Mouse (Mus musculus) lung, embryonic 14.5 days (tissue): ENCODE results near the gene Svopl. TPM values are rescaled to one million over a fixed set of nuclear protein-coding genes. Genes with fewer than 3 reads are reported as not detected.

Experiments used
- ATAC-seq: fragments of 200-750 bp; cut with Nextera tagmentation; 2 replicates; pipeline ENCODE4 v1.8.0; 2017; ENCODE audit warnings: mild to moderate bottlenecking, moderate TSS enrichment, moderate library complexity; ENCODE audit not compliant: insufficient read depth
- DNase-seq: peaks from one replicate; pipeline ENCODE4 v3.0.0-alpha.2; 2015
- H3K27ac ChIP-seq: fragments of 300-500 bp; sonication (generic); 2 replicates; pipeline ENCODE4 v1.5.1; 2014; ENCODE audit warnings: low read depth, mild to moderate bottlenecking, moderate library complexity
- H3K27me3 ChIP-seq: fragments of 300-500 bp; sonication (generic); 2 replicates; pipeline ENCODE4 v1.6.1; 2014; ENCODE audit warnings: low read length, control low read depth; ENCODE audit not compliant: insufficient read depth
- H3K36me3 ChIP-seq: fragments of 300-500 bp; sonication (generic); 2 replicates; pipeline ENCODE4 v1.6.1; 2014; ENCODE audit warnings: control low read depth; ENCODE audit not compliant: insufficient read depth
- H3K4me1 ChIP-seq: fragments of 300-500 bp; sonication (generic); 2 replicates; pipeline ENCODE4 v1.6.1; 2014; ENCODE audit warnings: antibody characterized with exemption, control low read depth; ENCODE audit not compliant: insufficient read depth
- H3K4me2 ChIP-seq: fragments of 300-500 bp; sonication (generic); 2 replicates; pipeline ENCODE4 v1.6.1; 2014; ENCODE audit warnings: mild to moderate bottlenecking
- H3K4me3 ChIP-seq: fragments of 300-500 bp; sonication (generic); 2 replicates; pipeline ENCODE4 v1.5.1; 2014; ENCODE audit warnings: low read depth, low read length
- H3K9ac ChIP-seq: fragments of 300-500 bp; sonication (generic); 2 replicates; pipeline ENCODE4 v1.6.1; 2014
- H3K9me3 ChIP-seq: fragments of 300-500 bp; sonication (generic); 2 replicates; pipeline ENCODE4 v1.6.1; 2016; ENCODE audit warnings: low read depth, low read length, control low read depth
- CTCF ChIP-seq: IDR thresholded peaks from 2 replicates; pipeline ENCODE4 v1.5.1; 2016; ENCODE audit warnings: antibody characterized with exemption, low read depth
- WGBS: fragments of 180-500 bp; shearing (Covaris S2); extraction: QIAGEN DNeasy Blood & Tissue Kit; methylation state at CpG from one replicate; pipeline ENCODE4 v1.1.7; 2014; 5-methylcytosine and 5-hydroxymethylcytosine counted together
- polyA plus RNA-seq: library from polyadenylated mRNA; unstranded; fragments of >200 nt; fragmentation: Nextera tagmentation; extraction: Ambion mirVana; gene quantifications from 2 replicates; pipeline ENCODE4 v1.2.1, GENCODE M21; 2014

Gene Svopl
- polyA plus RNA-seq: 0.43 and 0.80 TPM in 2 replicates

DNA sequence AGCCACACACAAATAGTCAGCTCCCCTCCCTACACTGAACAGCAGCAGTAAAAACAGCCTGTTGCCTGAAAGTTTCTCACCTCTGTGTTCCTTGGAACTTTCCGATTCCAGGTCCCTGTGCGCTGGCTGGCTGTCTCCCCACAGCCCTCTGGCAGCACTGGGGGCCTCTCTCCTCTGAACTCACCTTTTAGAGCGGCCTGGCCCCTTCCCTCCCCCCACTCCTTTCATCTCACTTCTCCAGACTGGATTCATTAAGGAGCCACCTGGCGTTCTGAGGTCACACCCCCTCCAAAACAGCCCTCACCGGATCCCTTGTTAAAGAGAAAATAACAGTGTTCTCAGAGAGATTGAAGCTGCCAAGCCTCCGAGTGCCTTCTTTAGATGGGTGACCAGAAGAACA is at the start of gene Svopl:
Svopl (minus strand) TSS at position 159 of the 400 bp plus-strand sequence.
- H3K4me3 ChIP-seq: no peak within 1 kb of the TSS
- WGBS: 23% methylated on average over 6 of the region's 6 CpGs
- H3K36me3 ChIP-seq: no peaks in the 10 kb centered on the region
- no peaks in the 10 kb centered on the region for H3K9me3 ChIP-seq
- DNase-seq (no peak), ATAC-seq (no peak)
- no peak within 1 kb of the TSS for H3K4me2 ChIP-seq
- H3K9ac ChIP-seq: no peak within 1 kb of the TSS
- no peak for TF ChIP-seq CTCF
- H3K4me1 ChIP-seq: 0 out of 2 replicates have a peak, but pooled peaks cover 4% of the 10 kb centered on the region
- H3K27me3 ChIP-seq: no peaks in the 10 kb centered on the region
- H3K27ac ChIP-seq: no peak within 1 kb of the TSS

DNA sequence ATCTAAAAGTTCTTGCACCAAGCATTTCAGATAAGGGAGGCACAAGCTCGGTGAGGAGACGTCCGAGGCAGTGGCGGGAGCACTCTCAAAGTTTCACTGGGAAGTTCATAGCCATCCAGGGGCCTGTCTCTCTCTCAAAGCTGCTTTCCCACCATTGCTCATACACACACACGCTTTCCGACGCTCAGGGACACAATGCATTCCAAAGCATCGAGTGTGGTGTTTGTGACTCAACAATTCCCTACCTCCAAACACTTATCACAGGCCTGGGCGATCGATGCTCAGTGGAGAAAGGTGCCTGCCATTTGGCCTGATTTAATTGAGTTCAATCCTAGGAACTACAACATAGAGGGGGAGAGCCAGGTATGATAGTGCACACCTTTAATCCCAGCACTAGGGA is 47.9 kb upstream of the Svopl start:
- ATAC-seq (no peak), DNase-seq (no peak)
- Histone ChIP-seq H3K4me1 (no peaks in the 10 kb centered on the region), H3K9me3 (no peaks in the 10 kb centered on the region), H3K4me3 (no peak overlapping the region), H3K27me3 (no peaks in the 10 kb centered on the region), H3K27ac (no peak overlapping the region), H3K9ac (no peak overlapping the region), H3K4me2 (no peak overlapping the region), H3K36me3 (no peaks in the 10 kb centered on the region)
- 78% methylated on average over 10 of the region's 10 CpGs for WGBS
- TF ChIP-seq CTCF: no peak

DNA sequence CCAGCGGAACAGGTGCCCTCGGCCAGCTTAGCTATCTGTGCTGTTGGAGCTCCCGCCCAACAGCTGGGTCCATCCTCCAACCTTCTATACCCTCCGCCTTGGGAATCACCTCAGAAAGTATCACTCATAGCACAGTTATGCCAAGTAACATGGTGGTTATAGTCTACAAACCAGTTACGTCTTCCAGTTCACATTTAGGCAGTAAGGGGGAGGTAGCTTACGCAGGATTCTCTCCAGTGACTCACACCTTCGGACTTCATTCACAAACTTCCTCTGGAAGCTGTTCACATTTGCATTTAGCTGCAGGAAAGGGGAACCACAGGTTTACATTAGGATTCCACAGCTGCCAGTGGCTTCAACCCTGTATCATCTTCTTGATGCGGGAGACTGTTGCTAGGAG is 45.7 kb upstream of the Svopl start:
- WGBS: 93% methylated on average over 8 of the region's 8 CpGs
- ATAC-seq: no peak
- H3K27me3 ChIP-seq: no peaks in the 10 kb centered on the region
- no peaks in the 10 kb centered on the region for H3K9me3 ChIP-seq
- no peaks in the 10 kb centered on the region for H3K4me1 ChIP-seq
- H3K9ac ChIP-seq: no peak overlapping the region
- H3K4me3 ChIP-seq: no peak overlapping the region
- H3K27ac ChIP-seq: no peak overlapping the region
- no peak for TF ChIP-seq CTCF
- no peak overlapping the region for H3K4me2 ChIP-seq
- DNase-seq: no peak
- H3K36me3 ChIP-seq: no peaks in the 10 kb centered on the region

DNA sequence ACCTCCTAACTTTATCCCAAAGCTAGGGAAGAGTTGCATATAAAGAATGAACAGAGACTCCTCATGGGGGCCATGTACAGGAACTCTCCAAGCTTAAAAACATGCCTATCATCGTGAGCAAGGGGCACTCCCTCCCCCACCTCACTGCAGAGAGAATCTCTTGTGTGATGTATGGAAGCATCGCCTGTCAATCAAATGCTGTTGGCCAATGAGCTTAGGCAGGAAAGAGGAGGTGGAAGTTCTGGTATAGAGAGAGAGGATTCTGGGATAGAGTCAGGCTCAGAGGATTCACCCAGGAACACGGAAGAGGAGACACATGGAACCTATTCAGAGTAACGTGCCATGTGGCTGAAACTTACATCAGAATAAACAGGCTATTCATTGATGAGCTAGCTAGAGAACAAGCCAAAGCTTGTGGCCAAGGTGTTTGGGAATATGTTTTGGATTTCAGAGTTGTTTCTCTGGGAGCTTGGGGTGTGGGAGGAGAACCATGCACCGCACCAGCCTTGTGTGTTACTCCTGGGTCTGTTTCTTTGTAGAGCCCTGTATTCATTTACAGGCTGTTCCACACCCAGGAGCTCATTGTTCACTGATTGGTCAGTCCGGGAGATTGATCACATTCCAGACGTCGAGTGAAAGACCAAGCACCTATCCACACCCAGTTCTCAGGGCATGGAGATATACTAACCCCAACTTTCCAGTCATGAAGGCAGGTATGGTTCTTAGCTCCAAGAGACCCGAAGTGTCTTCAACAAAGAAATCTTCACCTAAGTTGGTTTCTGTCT is 40.6 kb upstream of the Svopl start:
- Histone ChIP-seq H3K27ac (no peak overlapping the region), H3K9ac (no peak overlapping the region), H3K4me3 (no peak overlapping the region), H3K27me3 (no peaks in the 10 kb centered on the region), H3K36me3 (no peaks in the 10 kb centered on the region), H3K4me2 (no peak overlapping the region), H3K9me3 (no peaks in the 10 kb centered on the region), H3K4me1 (no peaks in the 10 kb centered on the region)
- no peak for TF ChIP-seq CTCF
- no peak for DNase-seq
- ATAC-seq: no peak
- 68% methylated on average over 9 of the region's 9 CpGs for WGBS

DNA sequence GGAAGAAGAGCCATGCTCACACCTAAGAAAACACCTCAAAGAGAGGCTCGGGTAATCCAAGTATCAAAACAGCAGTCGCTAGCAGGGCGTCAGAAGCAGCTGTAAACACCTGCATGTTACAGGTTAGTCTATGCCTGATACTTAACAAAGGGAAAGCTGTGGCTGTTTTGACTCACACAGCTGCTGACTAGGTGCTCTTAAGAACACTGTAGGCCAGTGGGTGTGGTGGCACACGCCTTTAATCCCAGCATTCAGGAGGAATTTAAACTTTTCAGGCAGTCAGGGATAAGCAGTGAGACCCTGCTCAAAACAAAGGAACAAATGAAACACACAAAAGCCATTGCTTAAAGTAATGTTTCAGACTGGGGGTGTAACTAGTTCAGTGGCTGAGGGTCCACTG is 36.4 kb upstream of the Svopl start:
- no peaks in the 10 kb centered on the region for H3K27me3 ChIP-seq
- H3K9me3 ChIP-seq: no peaks in the 10 kb centered on the region
- no peak overlapping the region for H3K27ac ChIP-seq
- no peak overlapping the region for H3K4me2 ChIP-seq
- TF ChIP-seq CTCF: no peak
- peaks cover 7% of the 10 kb centered on the region for H3K4me1 ChIP-seq
- H3K4me3 ChIP-seq: no peak overlapping the region
- WGBS: 29% methylated on average over 4 of the region's 4 CpGs
- DNase-seq (no peak), ATAC-seq (no peak)
- no peaks in the 10 kb centered on the region for H3K36me3 ChIP-seq
- no peak overlapping the region for H3K9ac ChIP-seq

DNA sequence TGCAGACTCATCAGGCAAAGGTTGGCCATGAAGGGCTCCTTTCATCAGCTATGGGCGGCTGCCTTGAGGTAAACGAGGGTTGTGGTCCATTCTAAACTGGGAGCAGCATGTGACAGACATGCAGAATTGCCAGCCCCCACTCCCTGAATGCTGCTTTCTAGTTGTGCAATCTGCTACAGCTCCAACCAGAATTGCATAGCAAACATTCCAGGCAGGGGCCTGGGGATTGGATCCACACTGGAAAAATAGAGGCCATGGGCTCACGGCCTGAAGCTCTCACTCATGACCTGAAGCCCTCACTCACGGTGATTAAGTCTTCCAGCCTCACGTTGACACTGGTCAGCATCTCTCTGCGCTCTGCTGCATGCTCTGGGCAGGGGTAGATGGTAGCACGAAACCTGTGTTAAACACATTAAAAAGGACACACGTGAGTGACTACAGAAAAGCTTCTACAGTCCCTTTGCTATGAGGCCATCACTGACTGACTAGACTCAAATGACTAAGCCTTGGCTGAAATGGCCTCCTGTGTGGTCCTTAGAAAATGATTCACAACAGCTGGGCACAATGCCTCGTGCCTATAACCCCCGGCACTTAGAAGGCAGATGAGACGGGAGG is 35.0 kb upstream of the Svopl start:
- H3K4me2 ChIP-seq: no peak overlapping the region
- H3K9me3 ChIP-seq: no peaks in the 10 kb centered on the region
- ATAC-seq (peak; percentile 76), DNase-seq (peak; percentile 66)
- WGBS: 47% methylated on average over 11 of the region's 11 CpGs
- no peak overlapping the region for H3K9ac ChIP-seq
- peak overlapping the region; percentile 48; the same call in 1 of the 2 replicates for H3K27ac ChIP-seq
- H3K27me3 ChIP-seq: no peaks in the 10 kb centered on the region
- no peak overlapping the region for H3K4me3 ChIP-seq
- TF ChIP-seq CTCF: no peak
- H3K4me1 ChIP-seq: peaks cover 7% of the 10 kb centered on the region
- no peaks in the 10 kb centered on the region for H3K36me3 ChIP-seq

DNA sequence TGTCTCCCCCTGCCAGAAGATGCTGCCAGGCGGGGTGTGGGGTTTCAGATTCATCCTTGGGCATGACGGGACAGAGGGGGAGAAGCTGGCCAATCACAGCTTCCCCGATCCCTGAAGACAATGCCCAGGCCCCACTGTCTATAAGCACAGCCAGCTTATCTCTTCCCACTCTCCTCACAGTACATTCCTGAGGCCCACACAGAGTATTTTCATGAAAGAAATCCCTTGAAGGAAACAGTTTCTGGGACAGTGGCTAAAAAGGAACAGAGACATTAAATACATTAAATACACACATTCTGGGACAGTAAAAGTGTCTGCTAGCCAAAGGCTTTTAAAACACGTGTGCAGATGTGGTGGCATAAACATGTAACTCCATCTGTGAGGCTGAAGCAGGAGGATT is 33.6 kb upstream of the Svopl start:
- Histone ChIP-seq H3K27me3 (no peaks in the 10 kb centered on the region), H3K4me1 (peaks cover 7% of the 10 kb centered on the region), H3K27ac (no peak overlapping the region), H3K4me2 (no peak overlapping the region), H3K36me3 (no peaks in the 10 kb centered on the region), H3K9ac (no peak overlapping the region), H3K4me3 (no peak overlapping the region), H3K9me3 (no peaks in the 10 kb centered on the region)
- TF ChIP-seq CTCF: no peak
- ATAC-seq (peak; percentile 47; the same call in 1 of the 2 replicates), DNase-seq (peak; percentile 24)
- WGBS: 45% methylated on average over 4 of the region's 4 CpGs
